Mouse (Mus musculus) left cerebral cortex, postnatal 25 days (tissue): Measurements from ENCODE around the gene Hist1h4k. TPM values are rescaled to one million over a fixed set of nuclear protein-coding genes. Genes with fewer than 3 reads are reported as not detected.
"Not testable (repeated sequence)": the region's sequence is repeated elsewhere in the genome, so short reads cannot be mapped to it uniquely, and the experiment has no call there.

Experiments used
- DNase-seq, 2 experiments: peaks; one replicate each; pipeline ENCODE4 v3.0.0; 2022; ENCODE audit warnings: low spot score in 2 of 2, mixed read lengths in 1 of 2
- intact Hi-C: fragments of 180-260 bp; cut with DNase I; formaldehyde crosslinking; loops from one replicate; pipeline ENCODE4 v1.15.1; 2025
- total RNA-seq, 2 experiments: library from RNA; stranded (reverse); gene quantifications; 2 replicates each; pipeline ENCODE4 v1.2.3; 2021

Gene Hist1h4k
- 100 to 1,000 TPM; 333 to 391 TPM for total RNA-seq

DNA sequence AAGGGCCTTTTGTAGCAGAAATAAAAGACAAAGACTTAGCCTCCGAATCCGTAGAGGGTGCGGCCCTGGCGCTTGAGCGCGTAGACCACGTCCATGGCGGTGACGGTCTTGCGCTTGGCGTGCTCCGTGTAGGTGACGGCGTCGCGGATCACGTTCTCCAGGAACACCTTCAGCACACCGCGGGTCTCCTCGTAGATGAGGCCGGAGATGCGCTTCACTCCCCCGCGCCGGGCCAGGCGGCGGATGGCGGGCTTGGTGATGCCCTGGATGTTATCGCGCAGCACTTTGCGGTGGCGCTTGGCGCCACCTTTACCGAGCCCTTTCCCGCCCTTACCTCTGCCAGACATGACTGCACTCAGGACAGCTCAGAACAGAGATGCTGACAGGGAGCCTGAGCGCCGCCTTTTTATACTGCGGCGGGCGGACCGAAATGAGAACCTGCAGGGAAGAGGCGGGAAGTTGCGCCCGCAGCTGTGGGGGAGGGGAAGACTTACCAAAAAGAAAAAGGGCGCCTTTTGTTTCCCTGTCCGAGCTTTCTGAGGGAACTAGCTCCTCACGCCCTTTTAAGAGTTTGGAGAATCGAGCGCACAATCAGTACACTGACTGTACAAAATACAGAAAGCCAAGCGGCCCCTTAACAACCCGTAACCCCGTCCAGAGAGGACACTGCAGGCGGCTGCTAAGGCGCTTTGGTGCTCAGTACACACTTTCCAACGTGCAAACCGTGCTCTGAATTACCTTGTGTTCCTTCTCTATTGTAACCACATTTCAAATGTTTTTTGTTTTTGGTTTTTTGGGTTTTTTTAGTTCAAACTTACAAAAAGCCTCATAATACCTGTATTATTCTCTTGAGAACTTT is at the start of gene Hist1h4k:
Hist1h4k (minus strand) TSS at position 347 of the 859 bp plus-strand sequence.
- peak; percentile 94 to 96 for DNase-seq
- intact Hi-C loops: loop anchor here (1.0 to 10.0 kb wide), 3 partner anchors 16 to 1834 kb away; partner anchors contain the start of genes Hist1h2ai, Hist1h2bl, Hist1h3h and Hist1h4d

GRCm38 (mm10) chr13:21797163-21797562 is 46.9 kb upstream of the Hist1h4k start:
- intact Hi-C loops, DNase-seq: not testable (repeated sequence)

DNA sequence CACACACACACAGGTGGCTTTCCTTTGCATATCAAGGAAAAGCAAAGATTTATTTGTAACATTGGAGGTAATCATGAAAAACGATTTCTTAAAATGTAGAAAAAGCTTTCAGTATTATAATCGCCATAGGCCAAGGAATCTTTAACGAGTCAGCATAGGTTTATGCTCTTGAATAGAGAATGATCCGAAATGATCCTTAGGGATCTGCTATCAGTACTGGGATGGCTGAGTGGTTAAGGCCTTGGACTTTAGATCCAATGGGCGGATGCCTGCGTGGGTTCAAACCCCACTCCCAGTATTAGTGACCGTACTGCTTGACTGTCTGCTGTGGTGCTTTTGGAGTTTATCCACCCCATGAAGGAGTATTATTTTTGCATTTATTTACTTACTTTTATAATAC is 45.3 kb upstream of the Hist1h4k start:
- intact Hi-C loops: no loop called here
- no peak for DNase-seq

DNA sequence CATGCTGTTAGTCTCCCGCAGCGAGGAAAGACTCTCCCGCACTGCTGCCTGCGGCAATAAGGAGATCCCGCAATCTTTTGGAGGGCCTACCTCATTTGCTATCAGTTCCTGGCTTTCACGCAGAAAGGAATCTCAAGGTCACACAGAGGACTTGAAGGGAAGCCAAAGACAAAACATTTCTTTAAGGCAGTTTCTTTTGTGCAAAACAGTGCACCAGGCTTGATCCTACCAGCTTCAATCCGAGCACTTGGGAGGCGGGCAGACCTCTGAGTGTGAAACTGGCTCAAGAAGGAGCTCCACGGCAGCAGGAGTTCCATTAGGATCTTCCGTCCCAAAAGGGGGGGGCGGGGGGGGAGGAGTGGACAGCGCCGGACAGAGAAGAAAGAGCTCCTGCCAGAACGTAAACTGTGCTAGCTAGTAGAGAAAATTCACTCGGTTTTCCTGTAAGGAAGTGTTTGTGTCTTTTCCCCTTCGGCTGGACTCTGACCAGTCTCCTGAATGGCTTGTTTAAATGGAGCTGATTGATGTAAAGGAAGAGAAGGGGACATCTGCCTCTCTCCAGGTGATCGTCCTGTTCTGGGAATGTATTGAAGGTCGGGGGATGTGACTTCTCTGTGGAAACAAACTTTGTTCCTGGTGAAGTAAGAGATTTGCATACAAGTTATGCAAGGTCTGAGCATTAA is 40.4 kb upstream of the Hist1h4k start:
- DNase-seq: no peak
- intact Hi-C loops: no loop called here

GRCm38 (mm10) chr13:21789925-21790324 is 39.6 kb upstream of the Hist1h4k start:
- intact Hi-C loops: loop anchor here (10.0 kb wide), 2 partner anchors 1795 to 1965 kb away; partner anchors contain the start of genes Hist1h2ab, Hist1h3b, Hist1h4b and Hist1h4d
- DNase-seq: no peak

DNA sequence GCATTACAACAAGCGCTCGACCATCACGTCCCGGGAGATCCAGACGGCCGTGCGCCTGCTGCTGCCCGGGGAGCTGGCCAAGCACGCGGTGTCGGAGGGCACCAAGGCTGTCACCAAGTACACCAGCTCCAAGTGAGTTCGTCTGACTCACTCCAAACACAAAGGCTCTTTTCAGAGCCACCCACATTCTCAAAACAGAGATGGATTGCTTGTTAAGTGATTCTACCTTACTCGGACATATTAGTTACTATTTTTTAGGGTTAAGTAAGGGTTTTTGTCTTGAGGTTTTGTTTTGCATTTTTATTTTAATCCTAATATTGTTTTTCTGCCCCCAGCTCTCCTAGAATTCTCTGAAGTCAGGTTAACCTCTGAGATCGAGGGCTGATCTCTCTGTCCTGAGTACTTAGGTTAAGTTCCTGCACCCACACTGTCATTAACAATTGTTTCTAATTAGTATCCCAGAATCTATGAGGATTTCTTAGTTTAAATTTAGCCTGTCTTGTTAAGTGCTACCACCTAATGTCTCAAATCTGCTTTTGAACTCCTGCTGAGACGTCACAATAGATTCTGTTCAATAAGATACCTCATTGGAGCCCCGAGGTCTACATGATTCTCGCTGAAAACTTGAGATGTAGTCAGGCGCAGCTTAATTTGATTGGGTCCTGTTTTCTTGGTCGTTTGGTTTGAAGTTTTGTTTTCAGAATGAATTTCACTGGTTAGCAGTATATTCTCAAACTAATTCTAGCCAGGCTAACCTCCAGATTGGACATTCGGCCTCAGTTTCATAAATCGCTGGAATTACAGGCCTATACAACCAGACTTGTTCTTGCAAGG is 37.7 kb upstream of the Hist1h4k start:
- peak in 1 of 2 experiments; percentile 11 for DNase-seq
- intact Hi-C loops: loop anchor here (10.0 kb wide), 2 partner anchors 1797 to 1967 kb away; partner anchors contain the start of genes Hist1h2ab, Hist1h3b, Hist1h4b and Hist1h4d

DNA sequence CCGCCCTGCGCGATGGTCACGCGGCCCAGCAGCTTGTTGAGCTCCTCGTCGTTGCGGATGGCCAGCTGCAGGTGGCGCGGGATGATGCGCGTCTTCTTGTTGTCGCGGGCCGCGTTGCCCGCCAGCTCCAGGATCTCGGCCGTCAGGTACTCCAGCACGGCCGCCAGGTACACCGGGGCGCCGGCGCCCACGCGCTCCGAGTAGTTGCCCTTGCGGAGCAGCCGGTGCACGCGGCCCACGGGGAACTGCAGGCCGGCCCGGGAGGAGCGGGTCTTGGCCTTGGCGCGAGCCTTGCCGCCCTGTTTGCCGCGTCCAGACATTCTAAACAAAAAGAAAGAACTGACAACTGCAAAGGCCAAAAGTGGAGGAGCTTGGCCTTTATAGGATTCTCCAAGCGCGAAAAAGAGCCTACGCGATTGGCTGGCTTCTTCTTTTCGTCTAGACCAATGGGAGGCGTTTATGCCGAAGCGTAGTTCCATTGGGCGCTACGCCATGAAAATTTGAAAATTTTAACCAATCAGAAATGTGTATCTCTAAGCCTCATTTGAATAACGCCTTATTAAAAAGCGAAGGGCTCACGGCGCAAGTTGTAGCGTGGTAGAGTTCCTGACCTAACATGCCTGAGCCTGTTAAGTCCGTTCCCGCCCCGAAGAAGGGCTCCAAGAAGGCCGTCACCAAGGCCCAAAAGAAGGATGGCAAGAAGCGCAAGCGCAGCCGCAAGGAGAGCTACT is 36.8 kb upstream of the Hist1h4k start, which contains the start of the genes Hist1h2an and Hist1h2bp:
Hist1h2an (minus strand) TSS at position 320 of the 731 bp plus-strand sequence.
Hist1h2bp (plus strand) TSS at position 563 of the 731 bp plus-strand sequence.
- intact Hi-C loops: loop anchor here (10.0 kb wide), 2 partner anchors 1798 to 1968 kb away; partner anchors contain the start of genes Hist1h2ab, Hist1h3b, Hist1h4b and Hist1h4d
- peak; percentile 93 to 99 for DNase-seq

GRCm38 (mm10) chr13:21786189-21786898 is 36.0 kb upstream of the Hist1h4k start:
- DNase-seq: no peak
- intact Hi-C loops: loop anchor here (10.0 kb wide), 2 partner anchors 1798 to 1968 kb away; partner anchors contain the start of genes Hist1h2ab, Hist1h3b, Hist1h4b and Hist1h4d

DNA sequence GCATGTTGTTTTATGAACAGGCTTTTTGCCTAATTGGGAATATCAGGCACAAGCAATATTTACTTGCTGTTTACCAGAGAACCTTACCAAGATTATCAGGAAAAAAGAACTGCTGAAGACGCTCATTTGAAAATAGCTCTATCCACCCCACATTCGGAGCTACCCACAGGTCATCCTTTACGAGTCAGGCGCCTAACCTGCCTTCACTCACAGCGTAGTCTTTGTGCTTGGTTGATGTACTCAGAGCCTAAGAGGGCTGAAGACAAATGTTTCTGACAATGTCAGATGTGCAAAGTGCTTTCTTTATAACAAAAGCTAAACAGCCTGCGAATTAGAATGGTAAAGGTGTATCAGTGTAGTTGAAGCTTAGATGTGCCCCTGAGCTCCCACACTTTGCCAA is 34.0 kb upstream of the Hist1h4k start:
- no peak for DNase-seq
- intact Hi-C loops: loop anchor here (10.0 kb wide), 2 partner anchors 1800 to 1970 kb away; partner anchors contain the start of genes Hist1h2ab, Hist1h3b, Hist1h4b and Hist1h4d

DNA sequence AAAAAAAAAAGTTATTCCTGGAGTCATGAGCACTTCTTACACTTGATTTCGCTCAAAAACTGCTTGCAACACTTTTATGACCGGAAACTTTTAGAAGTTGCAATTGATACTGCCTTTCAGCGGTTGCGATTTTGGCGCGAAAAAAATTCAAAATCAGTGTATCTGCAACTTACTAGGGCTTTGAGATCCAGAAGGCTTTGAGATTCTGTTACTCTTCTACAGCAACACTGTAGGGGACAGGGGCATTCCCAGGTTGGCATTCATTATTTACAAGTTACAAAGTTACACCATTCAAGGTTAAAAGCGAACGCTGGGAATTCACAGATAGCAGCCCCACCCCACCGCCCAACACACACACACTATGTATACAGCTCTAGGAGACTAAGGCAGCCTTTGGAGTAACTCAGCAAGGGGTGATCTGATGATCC is 33.4 kb upstream of the Hist1h4k start:
- intact Hi-C loops: loop anchor here (2.0 to 10.0 kb wide), 4 partner anchors 31 to 1971 kb away; partner anchors contain the start of genes Hist1h2ab, Hist1h2ai, Hist1h2ak and Hist1h2bl
- DNase-seq: peak; percentile 23 to 45

- peak; percentile 78 to 93 for DNase-seq
- intact Hi-C loops: loop anchor here (2.0 to 10.0 kb wide), 4 partner anchors 30 to 1972 kb away; partner anchors contain the start of genes Hist1h2ab, Hist1h2ai, Hist1h2ak and Hist1h2bl
These were observed 32.9 kb upstream of the Hist1h4k start, which contains the start of gene Hist1h3i for GRCm38 (mm10) chr13:21783255-21783617. TSS of gene Hist1h3i (minus strand) at chr13:21783370.

- peak in 1 of 2 experiments; percentile 24 for DNase-seq
- intact Hi-C loops: loop anchor here (2.0 to 10.0 kb wide), 4 partner anchors 30 to 1972 kb away; partner anchors contain the start of genes Hist1h2ab, Hist1h2ai, Hist1h2ak and Hist1h2bl
These were observed 32.3 kb upstream of the Hist1h4k start for GRCm38 (mm10) chr13:21782361-21783254.

DNA sequence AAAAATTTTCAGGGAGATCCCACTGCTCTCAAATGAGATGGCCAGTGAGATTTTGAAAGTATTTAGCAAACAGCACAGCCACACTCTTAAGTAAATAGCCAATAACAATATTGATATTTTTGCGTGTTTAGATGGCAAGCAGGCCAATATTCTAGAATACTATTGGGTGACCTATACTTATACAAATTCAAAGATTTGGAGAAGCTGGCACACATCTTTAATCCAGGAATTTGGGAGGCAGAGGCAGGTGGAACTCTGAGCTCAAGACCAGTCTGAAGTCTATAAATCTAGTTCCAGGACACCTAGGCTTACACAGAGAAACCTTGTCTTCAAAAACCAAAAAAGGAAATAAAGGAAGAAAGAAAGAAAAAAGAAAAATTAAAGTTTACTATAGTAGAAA is 31.3 kb upstream of the Hist1h4k start:
- intact Hi-C loops: loop anchor here (2.0 to 10.0 kb wide), 4 partner anchors 29 to 1973 kb away; partner anchors contain the start of genes Hist1h2ab, Hist1h2ai, Hist1h2ak and Hist1h2bl
- DNase-seq: no peak

GRCm38 (mm10) chr13:21781021-21781555 is 30.8 kb upstream of the Hist1h4k start:
- DNase-seq: no peak
- intact Hi-C loops: loop anchor here (10.0 kb wide), 2 partner anchors 1804 to 1974 kb away; partner anchors contain the start of genes Hist1h2ab, Hist1h3b, Hist1h4b and Hist1h4d
